Mouse (Mus musculus): ENCODE data around the gene Ccdc89. TPM values are rescaled to one million over a fixed set of nuclear protein-coding genes. Genes with fewer than 3 reads are reported as not detected.

Gene Ccdc89
- total and polyA plus RNA-seq, 3 experiments = not detected

- TF ChIP-seq ZMIZ1 (IDR thresholded peaks at IDR 0.05; ENCODE audit: low read depth, low read length) (0 out of 2 replicates have a peak, but pooled peaks have one; percentile 75), JUND (IDR thresholded peaks at IDR 0.05; ENCODE audit: low read depth, low read length) (no peak), MAZ (IDR thresholded peaks at IDR 0.05; ENCODE audit: low read depth, low read length) (no peak), KAT2A (conservative IDR thresholded peaks at IDR 0.05; ENCODE audit: low read depth, low read length) (no peak), USF2 (IDR thresholded peaks at IDR 0.05; ENCODE audit: borderline replicate concordance in 1 of 2, insufficient read depth in 1 of 2, low read depth in 1 of 2, low read length in 2 of 2) (peak; percentile 66 to 89), CHD2 (IDR thresholded peaks at IDR 0.05; ENCODE audit: low read length) (no peak), USF1 (IDR thresholded peaks at IDR 0.05; ENCODE audit: low read depth, low read length) (peak; percentile 99), ZNF384 (IDR thresholded peaks at IDR 0.05; ENCODE audit: low read depth, low read length) (no peak), MYC (IDR thresholded peaks at IDR 0.05; ENCODE audit: low read depth, low read length) (no peak), CHD1 (IDR thresholded peaks at IDR 0.05; ENCODE audit: low read depth, low read length) (no peak), POLR2AphosphoS5 (IDR thresholded peaks at IDR 0.05; ENCODE audit: borderline replicate concordance, low read depth, low read length) (no peak), ETS1 (IDR thresholded peaks at IDR 0.05; ENCODE audit: low read depth, low read length) (0 out of 2 replicates have a peak, but pooled peaks have one; percentile 3), ZC3H11A (IDR thresholded peaks at IDR 0.05; ENCODE audit: low read depth, low read length) (no peak), NRF1 (IDR thresholded peaks at IDR 0.05; ENCODE audit: insufficient read depth, low read depth, low read length, poor library complexity, severe bottlenecking) (no peak), GATA1 (IDR thresholded peaks at IDR 0.05; ENCODE audit: low read depth, low read length) (no peak), POLR2AphosphoS2 (IDR thresholded peaks at IDR 0.05; ENCODE audit: low read length) (no peak)
Measured at GRCm38 (mm10) chr7:90475793-90476312, 49.5 kb downstream of the Ccdc89 start, which contains the start of gene Tmem126b (continued).

- Histone ChIP-seq H3K79me2 (ENCODE audit: control insufficient read depth, insufficient read depth, low read length, poor library complexity) (peaks cover 2% of the 10 kb centered on the region; the same call in 1 of the 2 replicates), H3K4me1 (ENCODE audit: control insufficient read depth in 1 of 2, insufficient read depth in 2 of 2, low read length in 2 of 2) (peaks cover 0 to 8% of the 10 kb centered on the region in 2 experiments; a peak in 2 of 4 replicates), H3K36me3 (ENCODE audit: control insufficient read depth in 1 of 2, insufficient read depth in 2 of 2, low read length in 2 of 2) (peaks cover 0 to 11% of the 10 kb centered on the region in 2 experiments; a peak in 3 of 4 replicates), H3K27me3 (ENCODE audit: control insufficient read depth in 1 of 2, insufficient read depth in 2 of 2, low read length in 2 of 2) (peaks cover 1 to 20% of the 10 kb centered on the region in 2 experiments; a peak in 2 of 4 replicates), H3K4me3 (ENCODE audit: control insufficient read depth in 1 of 2, insufficient read depth in 1 of 2, low read depth in 2 of 2, low read length in 2 of 2) (peak within 1 kb of the TSS; percentile 74 to 85), H3K27ac (ENCODE audit: control insufficient read depth, low read depth, low read length) (peak within 1 kb of the TSS; percentile 73), H3K9ac (ENCODE audit: control insufficient read depth, low read depth, low read length, poor library complexity, severe bottlenecking) (peak within 1 kb of the TSS; percentile 75), H3K9me3 (replicated peaks; ENCODE audit: insufficient read depth, low read length) (no peaks in the 10 kb centered on the region)
- TF ChIP-seq ZC3H11A (IDR thresholded peaks at IDR 0.05; ENCODE audit: low read depth, low read length) = no peak
- TF ChIP-seq MXI1 (IDR thresholded peaks at IDR 0.05; ENCODE audit: low read depth, low read length) = peak; percentile 19; the same call in 1 of the 2 replicates
- TF ChIP-seq BHLHE40 (IDR thresholded peaks at IDR 0.05; ENCODE audit: borderline replicate concordance, low read depth, low read length) = peak; percentile 21; the same call in 1 of the 2 replicates
- peak; percentile 45 for DNase-seq (ENCODE audit: low read depth, low spot score)
Measured at GRCm38 (mm10) chr7:90476313-90477245, 50.2 kb downstream of the Ccdc89 start, which contains the start of gene Dlg2. Dlg2 (plus strand) TSS chr7:90476672.

Other genes starting within 250 kb of the Ccdc89 start
- gene Ccdc83, start 160.8 kb upstream of the Ccdc89 start, total RNA-seq (2012; rRNA removed) = not detected in 2 replicates
- not detected for gene Ccdc83, start 160.8 kb upstream of the Ccdc89 start, polyA plus RNA-seq (2012; ENCODE audit: insufficient read depth in 1 of 2, insufficient read length in 2 of 2, low read depth in 1 of 2, low replicate concordance in 2 of 2, missing spikeins in 1 of 2)
- not detected in 2 replicates for gene Sytl2, start 124.3 kb upstream of the Ccdc89 start, total RNA-seq (2012; rRNA removed)
- not detected for gene Sytl2, start 124.3 kb upstream of the Ccdc89 start, polyA plus RNA-seq (2012; ENCODE audit: insufficient read depth in 1 of 2, insufficient read length in 2 of 2, low read depth in 1 of 2, low replicate concordance in 2 of 2, missing spikeins in 1 of 2)
- 54.6 and 63.3 TPM in 2 replicates for gene Crebzf, start 16.2 kb downstream of the Ccdc89 start, total RNA-seq (2012; rRNA removed)
- gene Crebzf, start 16.2 kb downstream of the Ccdc89 start, polyA plus RNA-seq (2012; ENCODE audit: insufficient read depth in 1 of 2, insufficient read length in 2 of 2, low read depth in 1 of 2, low replicate concordance in 2 of 2, missing spikeins in 1 of 2) = 100 to 1,000 TPM in 1 of 2 experiments, 10 to 100 TPM in 1; 78.9 to 152 TPM
- 10.3 and 14.3 TPM in 2 replicates for gene Tmem126a, start 30.7 kb downstream of the Ccdc89 start, total RNA-seq (2012; rRNA removed)
- gene Tmem126a, start 30.7 kb downstream of the Ccdc89 start, polyA plus RNA-seq (2012; ENCODE audit: insufficient read depth in 1 of 2, insufficient read length in 2 of 2, low read depth in 1 of 2, low replicate concordance in 2 of 2, missing spikeins in 1 of 2) = 10 to 100 TPM in 1 of 2 experiments, not detected in 1; 11.9 TPM
- 7.9 and 8.1 TPM in 2 replicates for gene Tmem126b, start 49.4 kb downstream of the Ccdc89 start, total RNA-seq (2012; rRNA removed)
- gene Tmem126b, start 49.4 kb downstream of the Ccdc89 start, polyA plus RNA-seq (2012; ENCODE audit: insufficient read depth in 1 of 2, insufficient read length in 2 of 2, low read depth in 1 of 2, low replicate concordance in 2 of 2, missing spikeins in 1 of 2) = 1 to 10 TPM in 1 of 2 experiments, not detected in 1; 7.9 TPM
- gene Dlg2, start 50.1 kb downstream of the Ccdc89 start, total RNA-seq (2012; rRNA removed) = 0.04 TPM in 1 of 2 replicates, not detected in the other
- gene Dlg2, start 50.1 kb downstream of the Ccdc89 start, polyA plus RNA-seq (2012; ENCODE audit: insufficient read depth in 1 of 2, insufficient read length in 2 of 2, low read depth in 1 of 2, low replicate concordance in 2 of 2, missing spikeins in 1 of 2) = not detected